Mouse (Mus musculus) midbrain, postnatal 0 days (tissue): ENCODE measurements at regions not wholly inside any gene's neighbourhood (a gene's known extent, or its start where the extent isn't known, plus 50 kb on each side); places are given as distances from the start of the nearest gene placed in this dataset.
A peak's percentile ranks its signal among the peaks of the same experiment; 100 is the strongest.

Source experiments
- ATAC-seq: fragments of 200-750 bp; cut with Nextera tagmentation; 2 replicates; pipeline ENCODE4 v1.8.0; 2017; ENCODE audit warnings: moderate number of reproducible peaks, mild to moderate bottlenecking, moderate TSS enrichment, moderate library complexity; ENCODE audit not compliant: low FRiP score
- DNase-seq: peaks from one replicate; pipeline ENCODE4 v3.0.0-alpha.2; 2015; ENCODE audit warnings: low spot score
- H3K27ac ChIP-seq: fragments of 300-500 bp; sonication (generic); 2 replicates; pipeline ENCODE4 v1.5.1; 2014; ENCODE audit warnings: low read depth, mild to moderate bottlenecking, low read length, mixed read lengths
- H3K27me3 ChIP-seq: fragments of 300-500 bp; sonication (generic); 2 replicates; pipeline ENCODE4 v1.6.1; 2014; ENCODE audit warnings: low read length, control low read depth, mixed read lengths; ENCODE audit not compliant: insufficient read depth
- H3K36me3 ChIP-seq: fragments of 300-500 bp; sonication (generic); 2 replicates; pipeline ENCODE4 v1.6.1; 2014; ENCODE audit warnings: low read length, control low read depth, mixed read lengths; ENCODE audit not compliant: insufficient read depth
- H3K4me1 ChIP-seq: fragments of 300-500 bp; sonication (generic); 2 replicates; pipeline ENCODE4 v1.6.1; 2014; ENCODE audit warnings: mild to moderate bottlenecking, control low read depth, antibody characterized with exemption, low read length, mixed read lengths; ENCODE audit not compliant: insufficient read depth
- H3K4me2 ChIP-seq: fragments of 300-500 bp; sonication (generic); 2 replicates; pipeline ENCODE4 v1.6.1; 2014; ENCODE audit warnings: low read depth, mild to moderate bottlenecking, low read length, mixed read lengths; ENCODE audit not compliant: poor library complexity, severe bottlenecking
- H3K4me3 ChIP-seq: fragments of 300-500 bp; sonication (generic); 2 replicates; pipeline ENCODE4 v1.5.1; 2014; ENCODE audit warnings: low read depth, mild to moderate bottlenecking, low read length, moderate library complexity
- H3K9ac ChIP-seq: fragments of 300-500 bp; sonication (generic); replicated peaks from 2 replicates; pipeline ENCODE4 v1.6.1; 2014; ENCODE audit warnings: mild to moderate bottlenecking, low read length, moderate library complexity, mixed read lengths; ENCODE audit not compliant: poor library complexity, severe bottlenecking
- H3K9me3 ChIP-seq: fragments of 300-500 bp; sonication (generic); 2 replicates; pipeline ENCODE4 v1.6.1; 2016; ENCODE audit warnings: low read length, control low read depth
- CTCF ChIP-seq: IDR thresholded peaks from 2 replicates; pipeline ENCODE4 v1.5.1; 2016; ENCODE audit warnings: antibody characterized with exemption, mild to moderate bottlenecking
- WGBS: fragments of 180-500 bp; shearing (Covaris S2); extraction: QIAGEN DNeasy Blood & Tissue Kit; methylation state at CpG from one replicate; pipeline ENCODE4 v1.1.7; 2014; 5-methylcytosine and 5-hydroxymethylcytosine counted together

- Histone ChIP-seq H3K9ac (no peak overlapping the region), H3K4me3 (no peak overlapping the region), H3K9me3 (no peaks in the 10 kb centered on the region), H3K36me3 (no peaks in the 10 kb centered on the region), H3K27me3 (no peaks in the 10 kb centered on the region), H3K27ac (no peak overlapping the region), H3K4me1 (no peaks in the 10 kb centered on the region), H3K4me2 (no peak overlapping the region)
- 88% methylated on average over 5 of the region's 5 CpGs for WGBS
- no peak for TF ChIP-seq CTCF
- DNase-seq (no peak), ATAC-seq (no peak)
Observed at GRCm38 (mm10) chr3:139897894-139898293, 692.4 kb downstream of the Stpg2 start.

- no peak overlapping the region for H3K4me2 ChIP-seq
- ATAC-seq, result no peak
- DNase-seq, result peak; percentile 64
- H3K36me3 ChIP-seq, result no peaks in the 10 kb centered on the region
- H3K27ac ChIP-seq, result no peak overlapping the region
- no peak overlapping the region for H3K4me3 ChIP-seq
- H3K9me3 ChIP-seq, result no peaks in the 10 kb centered on the region
- 13% methylated on average over 5 of the region's 5 CpGs for WGBS
- H3K27me3 ChIP-seq, result no peaks in the 10 kb centered on the region
- H3K4me1 ChIP-seq, result no peaks in the 10 kb centered on the region
- H3K9ac ChIP-seq, result no peak overlapping the region
- TF ChIP-seq CTCF, result no peak
Observed at GRCm38 (mm10) chr3:139899213-139899612, 693.7 kb downstream of the Stpg2 start.

GRCm38 (mm10) chr3:139913639-139914330 lies 708.3 kb downstream of the Stpg2 start:
- H3K27me3 ChIP-seq, result no peaks in the 10 kb centered on the region
- H3K9me3 ChIP-seq, result no peaks in the 10 kb centered on the region
- WGBS, result 78% methylated on average over 2 of the region's 2 CpGs
- no peak overlapping the region for H3K4me2 ChIP-seq
- no peaks in the 10 kb centered on the region for H3K4me1 ChIP-seq
- H3K4me3 ChIP-seq, result no peak overlapping the region
- H3K27ac ChIP-seq, result no peak overlapping the region
- no peak for DNase-seq
- no peak overlapping the region for H3K9ac ChIP-seq
- H3K36me3 ChIP-seq, result no peaks in the 10 kb centered on the region
- ATAC-seq, result no peak
- TF ChIP-seq CTCF, result no peak

GRCm38 (mm10) chr3:139922267-139922666 lies 716.8 kb downstream of the Stpg2 start:
- Histone ChIP-seq H3K27me3 (no peaks in the 10 kb centered on the region), H3K9ac (no peak overlapping the region), H3K9me3 (no peaks in the 10 kb centered on the region), H3K27ac (no peak overlapping the region), H3K4me1 (no peaks in the 10 kb centered on the region), H3K4me2 (no peak overlapping the region), H3K36me3 (no peaks in the 10 kb centered on the region), H3K4me3 (no peak overlapping the region)
- ATAC-seq (no peak), DNase-seq (no peak)
- 76% methylated on average over 3 of the region's 3 CpGs for WGBS
- no peak for TF ChIP-seq CTCF

GRCm38 (mm10) chr3:139933039-139933438 lies 727.5 kb downstream of the Stpg2 start:
- TF ChIP-seq CTCF, result no peak
- H3K4me3 ChIP-seq, result no peak overlapping the region
- no peak overlapping the region for H3K9ac ChIP-seq
- DNase-seq, result peak; percentile 77
- no peaks in the 10 kb centered on the region for H3K36me3 ChIP-seq
- H3K4me2 ChIP-seq, result no peak overlapping the region
- 51% methylated on average over 4 of the region's 4 CpGs for WGBS
- no peak overlapping the region for H3K27ac ChIP-seq
- no peaks in the 10 kb centered on the region for H3K4me1 ChIP-seq
- H3K27me3 ChIP-seq, result no peaks in the 10 kb centered on the region
- no peak for ATAC-seq
- no peaks in the 10 kb centered on the region for H3K9me3 ChIP-seq

GRCm38 (mm10) chr3:139946209-139946608 lies 740.7 kb downstream of the Stpg2 start:
- no peak for TF ChIP-seq CTCF
- Histone ChIP-seq H3K27ac (no peak overlapping the region), H3K9ac (no peak overlapping the region), H3K9me3 (no peaks in the 10 kb centered on the region), H3K4me3 (no peak overlapping the region), H3K36me3 (no peaks in the 10 kb centered on the region), H3K27me3 (no peaks in the 10 kb centered on the region), H3K4me1 (no peaks in the 10 kb centered on the region), H3K4me2 (no peak overlapping the region)
- no peak for DNase-seq
- WGBS, result 88% methylated on average over 2 of the region's 2 CpGs
- ATAC-seq, result no peak
